Mouse (Mus musculus): Measurements from ENCODE around the gene Inpp5e.
A peak's percentile ranks its signal among the peaks of the same experiment; 100 is the strongest.
"Not testable (repeated sequence)": the region's sequence is repeated elsewhere in the genome, so short reads cannot be mapped to it uniquely, and the experiment has no call there.

Gene Inpp5e

GRCm38 (mm10) chr2:26418120-26418519 lies 9.1 kb upstream of the Inpp5e start:
- DNase-seq (ENCODE audit: low read depth), result no peak

GRCm38 (mm10) chr2:26417066-26417465 lies 8.1 kb upstream of the Inpp5e start:
- DNase-seq (ENCODE audit: low read depth), result no peak

- no peak for DNase-seq (ENCODE audit: low read depth)
Observed at GRCm38 (mm10) chr2:26410931-26411411, 2.0 kb upstream of the Inpp5e start.

GRCm38 (mm10) chr2:26410091-26410490 lies 1.1 kb upstream of the Inpp5e start:
- DNase-seq (ENCODE audit: low read depth), result no peak

- no peak for DNase-seq (ENCODE audit: low read depth)
Observed at GRCm38 (mm10) chr2:26409362-26409761, 359 bp upstream of the Inpp5e start.

- DNase-seq (ENCODE audit: low read depth), result no peak
Observed at GRCm38 (mm10) chr2:26403306-26403705, 5.7 kb downstream of the Inpp5e start.

- DNase-seq (ENCODE audit: low read depth), result no peak
Observed at GRCm38 (mm10) chr2:26402265-26402664, 6.7 kb downstream of the Inpp5e start.

GRCm38 (mm10) chr2:26401023-26401422 lies 8.0 kb downstream of the Inpp5e start:
- no peak for DNase-seq (ENCODE audit: low read depth)

- DNase-seq (ENCODE audit: low read depth), result no peak
Observed at GRCm38 (mm10) chr2:26400296-26400695, 8.7 kb downstream of the Inpp5e start.

GRCm38 (mm10) chr2:26399647-26400046 lies 9.4 kb downstream of the Inpp5e start:
- no peak for DNase-seq (ENCODE audit: low read depth)

GRCm38 (mm10) chr2:26398978-26399377 lies 10.0 kb downstream of the Inpp5e start:
- no peak for DNase-seq (ENCODE audit: low read depth)

GRCm38 (mm10) chr2:26391617-26392016 lies 17.4 kb downstream of the Inpp5e start:
- no peak for DNase-seq (ENCODE audit: low read depth)

- no peak for DNase-seq (ENCODE audit: low read depth)
Observed at GRCm38 (mm10) chr2:26390954-26391353, 18.0 kb downstream of the Inpp5e start.

- peak; percentile 74 for DNase-seq (ENCODE audit: low read depth)
Observed at GRCm38 (mm10) chr2:26389154-26389690, 19.8 kb downstream of the Inpp5e start, which contains the start of the genes Entr1 and Pmpca. Entr1 (minus strand) TSS chr2:26389316. Pmpca (plus strand) TSS chr2:26389339.

GRCm38 (mm10) chr2:26388682-26389153 lies 20.3 kb downstream of the Inpp5e start:
- DNase-seq (ENCODE audit: low read depth), result no peak

GRCm38 (mm10) chr2:26387713-26388112 lies 21.3 kb downstream of the Inpp5e start:
- DNase-seq (ENCODE audit: low read depth), result no peak

GRCm38 (mm10) chr2:26380871-26381270 lies 28.1 kb downstream of the Inpp5e start:
- not testable (repeated sequence) for DNase-seq (ENCODE audit: low read depth)

GRCm38 (mm10) chr2:26380131-26380771 lies 28.8 kb downstream of the Inpp5e start, which contains the start of gene Snapc4:
Snapc4 (minus strand) TSS chr2:26380653.
- DNase-seq (ENCODE audit: low read depth), result peak; percentile 79

GRCm38 (mm10) chr2:26372396-26372795 lies 36.6 kb downstream of the Inpp5e start:
- DNase-seq (ENCODE audit: low read depth), result no peak

- DNase-seq (ENCODE audit: low read depth), result no peak
Observed at GRCm38 (mm10) chr2:26368572-26368971, 40.4 kb downstream of the Inpp5e start.

- DNase-seq (ENCODE audit: low read depth), result no peak
Observed at GRCm38 (mm10) chr2:26367911-26368310, 41.1 kb downstream of the Inpp5e start.

GRCm38 (mm10) chr2:26364738-26365465 lies 44.1 kb downstream of the Inpp5e start:
- DNase-seq (ENCODE audit: low read depth), result no peak

GRCm38 (mm10) chr2:26363481-26363880 lies 45.5 kb downstream of the Inpp5e start:
- no peak for DNase-seq (ENCODE audit: low read depth)

All from c-Kit-positive CD71-negative TER-119-negative erythroid progenitor cells, embryonic 14.5 days (primary cell).